Mouse (Mus musculus) stomach, postnatal 0 days (tissue): ENCODE data around the gene 2810004N23Rik.

Source experiments
- CTCF ChIP-seq: IDR thresholded peaks from 2 replicates; pipeline ENCODE4 v1.5.1; 2016; ENCODE audit warnings: antibody characterized with exemption, low read depth, mild to moderate bottlenecking, moderate library complexity
- EP300 ChIP-seq: optimal IDR thresholded peaks from 2 replicates; pipeline ENCODE3; 2016; ENCODE audit warnings: antibody characterized with exemption

DNA sequence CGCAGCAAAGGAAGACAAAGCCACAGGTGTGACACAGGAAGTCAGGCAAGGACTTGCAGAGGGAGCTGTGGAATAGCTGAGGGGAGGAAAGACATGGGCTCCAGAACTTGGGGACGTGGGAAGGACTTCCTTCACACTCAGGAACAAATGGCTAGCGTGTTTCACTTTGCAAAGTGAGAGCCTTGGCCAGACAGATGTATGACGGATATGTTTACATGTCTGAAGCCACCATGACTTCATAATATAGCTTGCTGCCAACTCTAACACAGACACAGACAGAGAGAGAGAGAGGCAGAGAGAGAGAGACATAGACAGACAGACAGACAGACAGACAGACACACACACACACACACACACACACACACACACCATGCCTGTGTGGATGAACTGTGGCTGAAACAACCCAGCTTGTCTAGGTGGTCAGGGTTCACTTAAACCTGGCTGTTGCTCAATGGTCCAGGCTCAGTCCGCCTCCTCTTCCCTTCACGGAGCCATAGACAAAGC is 43.3 kb downstream of the 2810004N23Rik start:
- TF ChIP-seq CTCF (no peak), EP300 (no peak)
